Mouse (Mus musculus) intestine, embryonic 14.5 days (tissue): ENCODE measurements around the gene Tyw1. TPM values are rescaled to one million over a fixed set of nuclear protein-coding genes. Genes with fewer than 3 reads are reported as not detected.

Source experiments
- ATAC-seq: fragments of 200-750 bp; cut with Nextera tagmentation; replicated peaks from 2 replicates; pipeline ENCODE4 v1.8.0; 2017; ENCODE audit warnings: low read depth, moderate number of reproducible peaks, moderate TSS enrichment, moderate library complexity; ENCODE audit not compliant: low FRiP score, low TSS enrichment
- DNase-seq: peaks from one replicate; pipeline ENCODE4 v3.0.0-alpha.2; 2018; ENCODE audit warnings: low spot score
- H3K27ac ChIP-seq: fragments of 300-500 bp; sonication (generic); 2 replicates; pipeline ENCODE4 v1.5.1; 2014; ENCODE audit warnings: low read depth, mild to moderate bottlenecking, control low read depth
- H3K27me3 ChIP-seq: fragments of 300-500 bp; sonication (generic); replicated peaks from 2 replicates; pipeline ENCODE4 v1.6.1; 2014; ENCODE audit warnings: low read length, control low read depth; ENCODE audit not compliant: control insufficient read depth, insufficient read depth
- H3K36me3 ChIP-seq: fragments of 300-500 bp; sonication (generic); 2 replicates; pipeline ENCODE4 v1.6.1; 2014; ENCODE audit warnings: low read length, control low read depth; ENCODE audit not compliant: control insufficient read depth, insufficient read depth
- H3K4me1 ChIP-seq: fragments of 300-500 bp; sonication (generic); replicated peaks from 2 replicates; pipeline ENCODE4 v1.6.1; 2014; ENCODE audit warnings: low read length, control low read depth, mixed read lengths; ENCODE audit not compliant: control insufficient read depth, insufficient read depth
- H3K4me2 ChIP-seq: fragments of 300-500 bp; sonication (generic); 2 replicates; pipeline ENCODE4 v1.6.1; 2014; ENCODE audit warnings: low read length
- H3K4me3 ChIP-seq: fragments of 300-500 bp; sonication (generic); 2 replicates; pipeline ENCODE4 v1.5.1; 2014; ENCODE audit warnings: low read depth, low read length, control low read depth, mixed read lengths
- H3K9ac ChIP-seq: fragments of 300-500 bp; sonication (generic); 2 replicates; pipeline ENCODE4 v1.6.1; 2014; ENCODE audit warnings: mild to moderate bottlenecking, low read length
- H3K9me3 ChIP-seq: fragments of 300-500 bp; sonication (generic); 2 replicates; pipeline ENCODE4 v1.6.1; 2016; ENCODE audit warnings: low read length, control low read depth; ENCODE audit not compliant: control insufficient read depth
- WGBS: fragments of 180-500 bp; shearing (Covaris S2); extraction: QIAGEN DNeasy Blood & Tissue Kit; methylation state at CpG from one replicate; pipeline ENCODE4 v1.1.7; 2014; 5-methylcytosine and 5-hydroxymethylcytosine counted together
- polyA plus RNA-seq: library from polyadenylated mRNA; unstranded; fragments of >200 nt; fragmentation: Nextera tagmentation; extraction: Ambion mirVana; gene quantifications from 2 replicates; pipeline ENCODE4 v1.2.1, GENCODE M21; 2014

The Tyw1 gene
- polyA plus RNA-seq, 1 experiment from 2014 or later = 32.4 TPM

DNA sequence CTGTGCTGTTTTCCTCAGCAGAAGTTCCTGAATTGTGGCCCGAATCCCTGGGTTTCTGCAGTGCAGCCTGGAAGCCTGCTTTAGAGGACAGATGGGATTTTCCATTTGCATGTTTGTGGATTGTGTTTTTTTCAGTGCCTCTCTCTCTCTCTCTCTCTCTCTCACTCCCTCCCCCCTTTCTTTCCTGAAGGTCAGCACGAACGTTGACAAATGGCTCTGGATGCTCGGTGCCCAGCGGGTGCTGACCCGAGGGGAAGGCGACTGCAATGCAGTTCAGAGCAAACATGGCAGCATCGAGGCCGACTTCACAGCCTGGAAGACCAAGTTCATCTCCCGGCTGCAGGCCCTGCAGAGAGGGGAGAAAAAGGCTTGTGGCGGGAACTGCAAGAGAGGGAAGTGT, 13.6 kb downstream of the Tyw1 start:
- Histone ChIP-seq H3K36me3 (peaks cover 63% of the 10 kb centered on the region), H3K27ac (no peak overlapping the region), H3K4me3 (no peak overlapping the region), H3K9me3 (no peaks in the 10 kb centered on the region), H3K4me2 (no peak overlapping the region), H3K9ac (no peak overlapping the region), H3K27me3 (no peaks in the 10 kb centered on the region), H3K4me1 (no peaks in the 10 kb centered on the region)
- WGBS = 80% methylated on average over 11 of the region's 11 CpGs
- no peak for ATAC-seq
- no peak for DNase-seq

DNA sequence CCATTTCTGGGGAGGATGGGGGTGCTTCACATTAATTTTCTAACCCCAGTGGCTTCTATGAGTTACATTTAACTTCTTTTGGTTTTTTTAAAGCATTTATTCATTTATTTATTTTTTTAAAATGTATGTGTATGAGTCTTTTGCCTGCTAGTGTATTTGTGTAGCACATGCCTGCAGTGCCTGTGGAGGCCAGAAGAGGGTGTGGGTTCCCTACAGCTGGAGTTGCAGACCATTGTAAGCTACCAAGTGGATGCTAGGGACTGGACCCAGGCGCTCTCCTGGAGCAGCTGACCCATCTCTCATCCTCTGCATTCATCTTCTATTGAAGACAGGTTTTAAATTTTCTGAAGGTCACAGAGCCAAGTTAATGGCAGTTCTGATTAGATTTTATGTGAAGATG, 16.9 kb downstream of the Tyw1 start:
- H3K36me3 ChIP-seq = peaks cover 65% of the 10 kb centered on the region
- H3K4me2 ChIP-seq = no peak overlapping the region
- no peak overlapping the region for H3K27ac ChIP-seq
- WGBS = 91% methylated on average over 1 of the region's 1 CpGs
- ATAC-seq (no peak), DNase-seq (no peak)
- H3K9me3 ChIP-seq = no peaks in the 10 kb centered on the region
- no peaks in the 10 kb centered on the region for H3K4me1 ChIP-seq
- H3K4me3 ChIP-seq = no peak overlapping the region
- no peak overlapping the region for H3K9ac ChIP-seq
- no peaks in the 10 kb centered on the region for H3K27me3 ChIP-seq

- Histone ChIP-seq H3K27me3 (no peaks in the 10 kb centered on the region), H3K4me2 (no peak overlapping the region), H3K36me3 (peaks cover 65% of the 10 kb centered on the region), H3K4me3 (no peak overlapping the region), H3K9me3 (no peaks in the 10 kb centered on the region), H3K4me1 (no peaks in the 10 kb centered on the region), H3K9ac (no peak overlapping the region), H3K27ac (no peak overlapping the region)
- no peak for DNase-seq
- ATAC-seq = no peak
- 89% methylated on average over 6 of the region's 6 CpGs for WGBS
Measured at GRCm38 (mm10) chr5:130273046-130273445, 17.6 kb downstream of the Tyw1 start.

- no peaks in the 10 kb centered on the region for H3K27me3 ChIP-seq
- no peak overlapping the region for H3K4me3 ChIP-seq
- H3K4me2 ChIP-seq = no peak overlapping the region
- DNase-seq = no peak
- H3K36me3 ChIP-seq = peaks cover 64% of the 10 kb centered on the region
- H3K27ac ChIP-seq = no peak overlapping the region
- WGBS = 55% methylated on average over 4 of the region's 4 CpGs
- ATAC-seq = no peak
- no peaks in the 10 kb centered on the region for H3K9me3 ChIP-seq
- H3K4me1 ChIP-seq = no peaks in the 10 kb centered on the region
- no peak overlapping the region for H3K9ac ChIP-seq
Measured at GRCm38 (mm10) chr5:130275509-130275908, 20.1 kb downstream of the Tyw1 start.

- WGBS = 81% methylated on average over 7 of the region's 7 CpGs
- H3K4me1 ChIP-seq = no peaks in the 10 kb centered on the region
- H3K27me3 ChIP-seq = no peaks in the 10 kb centered on the region
- no peak for DNase-seq
- ATAC-seq = no peak
- H3K9ac ChIP-seq = no peak overlapping the region
- H3K27ac ChIP-seq = no peak overlapping the region
- H3K36me3 ChIP-seq = peaks cover 61% of the 10 kb centered on the region
- no peak overlapping the region for H3K4me2 ChIP-seq
- H3K9me3 ChIP-seq = no peaks in the 10 kb centered on the region
- no peak overlapping the region for H3K4me3 ChIP-seq
Measured at GRCm38 (mm10) chr5:130278011-130278472, 22.6 kb downstream of the Tyw1 start.

DNA sequence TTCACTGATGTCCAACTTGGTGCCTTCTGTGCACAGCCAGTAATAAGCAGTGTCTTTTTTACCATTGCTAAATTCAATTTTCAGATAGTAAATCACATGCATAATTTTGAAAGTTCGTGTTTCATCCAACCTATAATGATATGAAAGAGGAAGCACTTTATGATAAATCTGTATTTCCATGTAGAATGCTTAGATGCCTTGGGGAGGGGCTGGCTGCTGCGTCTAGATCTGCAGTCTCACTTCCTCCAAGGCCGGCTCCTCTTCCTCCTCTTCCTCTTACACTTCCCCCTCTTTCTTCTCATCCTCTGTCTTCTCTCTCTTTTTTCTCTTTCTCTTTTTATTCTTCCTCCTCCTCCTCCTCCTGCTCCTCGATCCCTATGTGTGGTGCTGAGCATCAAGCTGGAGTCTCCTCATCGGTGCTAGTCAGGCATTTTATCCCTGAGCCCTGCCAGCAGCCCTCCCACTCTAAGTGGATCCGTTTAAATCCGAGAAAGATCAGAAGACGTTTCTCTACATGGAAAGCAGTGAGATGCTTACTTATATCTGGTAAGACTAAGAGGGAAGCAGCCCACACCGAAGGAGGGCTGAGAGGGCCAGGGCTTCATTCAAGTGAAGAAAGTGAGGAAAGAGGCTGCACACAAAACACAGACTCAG, 27.8 kb downstream of the Tyw1 start:
- DNase-seq = no peak
- no peaks in the 10 kb centered on the region for H3K4me1 ChIP-seq
- no peak overlapping the region for H3K4me2 ChIP-seq
- H3K27me3 ChIP-seq = no peaks in the 10 kb centered on the region
- H3K27ac ChIP-seq = no peak overlapping the region
- peaks cover 49% of the 10 kb centered on the region for H3K36me3 ChIP-seq
- H3K4me3 ChIP-seq = no peak overlapping the region
- ATAC-seq = no peak
- no peak overlapping the region for H3K9ac ChIP-seq
- H3K9me3 ChIP-seq = no peaks in the 10 kb centered on the region
- 98% methylated on average over 9 of the region's 9 CpGs for WGBS

DNA sequence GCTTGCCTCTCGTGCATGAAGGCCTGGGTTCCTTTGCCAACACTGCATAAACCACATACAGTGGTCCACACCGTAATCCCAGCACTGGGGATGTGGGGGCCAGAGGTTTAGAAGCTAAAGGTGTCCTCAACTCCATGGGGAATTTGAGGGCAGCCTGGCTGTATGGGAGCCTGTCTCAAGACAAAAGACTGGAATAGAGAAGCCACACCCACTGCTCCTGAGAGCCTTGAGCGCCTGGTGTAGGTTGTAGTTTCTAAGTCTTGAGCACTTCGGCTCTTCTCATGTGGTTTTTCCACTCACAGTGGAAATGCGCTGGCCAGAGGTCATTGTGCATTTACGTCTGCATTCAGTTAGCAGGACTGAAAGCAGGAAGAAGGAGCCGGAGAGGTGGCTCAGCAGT, 32.7 kb downstream of the Tyw1 start:
- H3K4me2 ChIP-seq = no peak overlapping the region
- H3K9ac ChIP-seq = no peak overlapping the region
- H3K4me1 ChIP-seq = no peaks in the 10 kb centered on the region
- ATAC-seq (no peak), DNase-seq (no peak)
- H3K9me3 ChIP-seq = 0 out of 2 replicates have a peak, but pooled peaks cover 3% of the 10 kb centered on the region
- 94% methylated on average over 7 of the region's 7 CpGs for WGBS
- no peak overlapping the region for H3K4me3 ChIP-seq
- H3K27me3 ChIP-seq = no peaks in the 10 kb centered on the region
- H3K27ac ChIP-seq = no peak overlapping the region
- H3K36me3 ChIP-seq = peaks cover 41% of the 10 kb centered on the region

- Histone ChIP-seq H3K4me3 (no peak overlapping the region), H3K27me3 (no peaks in the 10 kb centered on the region), H3K9ac (no peak overlapping the region), H3K4me1 (no peaks in the 10 kb centered on the region), H3K9me3 (0 out of 2 replicates have a peak, but pooled peaks cover 3% of the 10 kb centered on the region), H3K4me2 (no peak overlapping the region), H3K36me3 (peaks cover 37% of the 10 kb centered on the region), H3K27ac (no peak overlapping the region)
- WGBS = 99% methylated on average over 6 of the region's 6 CpGs
- ATAC-seq = no peak
- no peak for DNase-seq
Measured at GRCm38 (mm10) chr5:130290242-130290641, 34.8 kb downstream of the Tyw1 start.

DNA sequence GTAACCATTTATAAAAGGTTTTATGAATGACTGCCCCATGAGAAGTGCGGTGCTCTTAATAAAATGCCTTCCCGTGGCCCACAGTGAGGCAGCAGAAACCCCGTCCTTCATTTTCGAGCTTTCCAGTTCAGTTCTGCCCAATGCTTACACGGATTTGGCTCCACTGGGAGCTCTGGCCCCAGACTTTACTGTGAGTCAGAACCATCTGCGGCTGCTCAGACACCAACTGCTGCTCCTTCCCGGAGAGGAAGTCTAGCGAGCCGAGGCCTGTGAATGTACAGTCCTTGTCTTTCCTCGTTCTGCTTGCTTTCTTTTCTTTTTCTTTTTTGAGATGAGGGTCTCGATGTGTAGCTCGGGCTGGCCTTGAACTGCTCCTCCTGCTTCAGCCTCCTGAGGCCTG, 35.4 kb downstream of the Tyw1 start:
- no peak overlapping the region for H3K4me3 ChIP-seq
- no peak for ATAC-seq
- no peak for DNase-seq
- no peaks in the 10 kb centered on the region for H3K27me3 ChIP-seq
- WGBS = 94% methylated on average over 12 of the region's 12 CpGs
- no peaks in the 10 kb centered on the region for H3K4me1 ChIP-seq
- peaks cover 37% of the 10 kb centered on the region for H3K36me3 ChIP-seq
- H3K27ac ChIP-seq = no peak overlapping the region
- H3K9me3 ChIP-seq = 0 out of 2 replicates have a peak, but pooled peaks cover 3% of the 10 kb centered on the region
- no peak overlapping the region for H3K4me2 ChIP-seq
- no peak overlapping the region for H3K9ac ChIP-seq
